Comparison of ENCODE assay signal across 9 mouse cellular contexts in genomic region chr5:129409440-129410004, GRCm38 (mm10).
DNase-seq lines count a peak whose midpoint lies in the region; ATAC-seq and TF ChIP-seq lines count a peak whose summit lies in the region.
"Had no signal": no experiment of that assay in that cellular context is flagged by ENCODE, and none has a peak within 500 bp of the region (broad histone marks: within the 10 kb centered on the region; RNA-seq: fewer than 3 reads in every experiment).

No protein-coding gene starts in this region.

- no peak for DNase-seq in lung, postnatal 14 days
- DNase-seq in adrenal gland, postnatal 25 days: peak; percentile 49
- DNase-seq in cerebellum, postnatal 36 days: peak; percentile 49 to 52
- DNase-seq in kidney, postnatal 36 days: peak; percentile 67 to 75
- DNase-seq in layer of hippocampus, adult 2 months (ENCODE audit: low spot score in 2 of 2): no peak
- DNase-seq in thymus, postnatal 36 days: no peak
- DNase-seq in forebrain, embryonic 11.5 days (ENCODE audit: low spot score): no peak

- H3K9me3 ChIP-seq in lung, embryonic 15.5 days: no peaks in the 10 kb centered on the region
- H3K9me3 ChIP-seq in forebrain, embryonic 11.5 days (ENCODE audit: control insufficient read depth, low read length): no peaks in the 10 kb centered on the region
- H3K9me3 ChIP-seq: liver, embryonic 15.5 days had no signal

- no peak overlapping the region for H3K9ac ChIP-seq in lung, embryonic 15.5 days
- no peak overlapping the region for H3K9ac ChIP-seq in forebrain, embryonic 11.5 days (ENCODE audit: low read length)
- H3K9ac ChIP-seq: liver, embryonic 15.5 days had no signal

- H3K4me2 ChIP-seq in lung, embryonic 15.5 days: no peak overlapping the region
- no peak overlapping the region for H3K4me2 ChIP-seq in forebrain, embryonic 11.5 days (ENCODE audit: low read depth, low read length, severe bottlenecking)
- H3K4me2 ChIP-seq: liver, embryonic 15.5 days had no signal

- H3K36me3 ChIP-seq in lung, embryonic 15.5 days: no peaks in the 10 kb centered on the region
- H3K36me3 ChIP-seq in forebrain, embryonic 11.5 days (ENCODE audit: control insufficient read depth, insufficient read depth, low read length): no peaks in the 10 kb centered on the region
- H3K36me3 ChIP-seq: liver, embryonic 15.5 days had no signal

- no peak overlapping the region for H3K4me3 ChIP-seq in lung, embryonic 15.5 days
- no peak overlapping the region for H3K4me3 ChIP-seq in layer of hippocampus, adult 2 months
- H3K4me3 ChIP-seq in forebrain, embryonic 11.5 days (ENCODE audit: low read depth, low read length): no peak overlapping the region
- H3K4me3 ChIP-seq: liver, embryonic 15.5 days had no signal

- no peak for TF ChIP-seq CTCF in layer of hippocampus, adult 2 months (conservative IDR thresholded peaks at IDR 0.05)

- H3K4me1 ChIP-seq in lung, embryonic 15.5 days: no peaks in the 10 kb centered on the region
- no peaks in the 10 kb centered on the region for H3K4me1 ChIP-seq in forebrain, embryonic 11.5 days (replicated peaks; ENCODE audit: control insufficient read depth, insufficient read depth, low read length)
- H3K4me1 ChIP-seq: liver, embryonic 15.5 days had no signal

- H3K27me3 ChIP-seq in lung, embryonic 15.5 days: no peaks in the 10 kb centered on the region
- H3K27me3 ChIP-seq in forebrain, embryonic 11.5 days (ENCODE audit: control insufficient read depth, insufficient read depth, low read length): no peaks in the 10 kb centered on the region
- H3K27me3 ChIP-seq: liver, embryonic 15.5 days had no signal

- no peak overlapping the region for H3K27ac ChIP-seq in lung, embryonic 15.5 days
- no peak overlapping the region for H3K27ac ChIP-seq in layer of hippocampus, adult 2 months
- H3K27ac ChIP-seq in forebrain, embryonic 11.5 days (ENCODE audit: low read depth, low read length): no peak overlapping the region
- H3K27ac ChIP-seq: liver, embryonic 15.5 days had no signal

- WGBS in lung, embryonic 15.5 days: 49% methylated on average over 14 of the region's 14 CpGs
- WGBS in forebrain, embryonic 11.5 days: 80% methylated on average over 14 of the region's 14 CpGs

- 0 out of 2 replicates have a peak, but pooled peaks have one; percentile 27 for ATAC-seq in lung, embryonic 15.5 days (ENCODE audit: borderline replicate concordance, extremely low read depth, low FRiP score, low TSS enrichment)
- no peak for ATAC-seq in forebrain, embryonic 11.5 days (replicated peaks; ENCODE audit: low FRiP score)

Comparison
In these comparisons a context has a peak if more than half of its experiments do, and no peak if none do; other contexts are left out.
1. DNase-seq: peak in adrenal gland, postnatal 25 days (single experiment), cerebellum, postnatal 36 days (2 of 2) and kidney, postnatal 36 days (2 of 2); none in lung, postnatal 14 days (single experiment), layer of hippocampus, adult 2 months (0 of 2), thymus, postnatal 36 days (0 of 2) and forebrain, embryonic 11.5 days (single experiment).